Mouse (Mus musculus): Measurements from ENCODE around the gene Map3k6.
A peak's percentile ranks its signal among the peaks of the same experiment; 100 is the strongest.

Gene Map3k6

GRCm38 (mm10) chr4:133252089-133252488 lies 11.5 kb downstream of the Map3k6 start:
- DNase-seq (ENCODE audit: low spot score in 2 of 2) = no peak

GRCm38 (mm10) chr4:133253412-133253811 lies 12.8 kb downstream of the Map3k6 start:
- DNase-seq (ENCODE audit: low spot score in 2 of 2) = no peak

GRCm38 (mm10) chr4:133255392-133255791 lies 14.8 kb downstream of the Map3k6 start:
- no peak for DNase-seq (ENCODE audit: low spot score in 2 of 2)

- no peak for DNase-seq (ENCODE audit: low spot score in 2 of 2)
Observed at GRCm38 (mm10) chr4:133256820-133257219, 16.2 kb downstream of the Map3k6 start.

GRCm38 (mm10) chr4:133257230-133257629 lies 16.6 kb downstream of the Map3k6 start:
- DNase-seq (ENCODE audit: low spot score in 2 of 2) = no peak

- no peak for DNase-seq (ENCODE audit: low spot score in 2 of 2)
Observed at GRCm38 (mm10) chr4:133257798-133258408, 17.3 kb downstream of the Map3k6 start.

GRCm38 (mm10) chr4:133261641-133262374 lies 21.2 kb downstream of the Map3k6 start:
- DNase-seq (ENCODE audit: low spot score in 2 of 2) = no peak

- DNase-seq (ENCODE audit: low spot score in 2 of 2) = no peak
Observed at GRCm38 (mm10) chr4:133262375-133262765, 21.8 kb downstream of the Map3k6 start.

- DNase-seq (ENCODE audit: low spot score in 2 of 2) = no peak
Observed at GRCm38 (mm10) chr4:133262882-133263281, 22.3 kb downstream of the Map3k6 start, which contains the start of gene Sytl1. Sytl1 (minus strand) TSS chr4:133263113.

GRCm38 (mm10) chr4:133263756-133264155 lies 23.1 kb downstream of the Map3k6 start:
- no peak for DNase-seq (ENCODE audit: low spot score in 2 of 2)

- DNase-seq (ENCODE audit: low spot score in 2 of 2) = no peak
Observed at GRCm38 (mm10) chr4:133264559-133264958, 23.9 kb downstream of the Map3k6 start.

- DNase-seq (ENCODE audit: low spot score in 2 of 2) = no peak
Observed at GRCm38 (mm10) chr4:133265297-133265696, 24.7 kb downstream of the Map3k6 start.

- no peak for DNase-seq (ENCODE audit: low spot score in 2 of 2)
Observed at GRCm38 (mm10) chr4:133265759-133266158, 25.1 kb downstream of the Map3k6 start.

GRCm38 (mm10) chr4:133266248-133266880 lies 25.7 kb downstream of the Map3k6 start:
- DNase-seq (ENCODE audit: low spot score in 2 of 2) = no peak

GRCm38 (mm10) chr4:133268931-133269330 lies 28.3 kb downstream of the Map3k6 start:
- no peak for DNase-seq (ENCODE audit: low spot score in 2 of 2)

GRCm38 (mm10) chr4:133269596-133269995 lies 29.0 kb downstream of the Map3k6 start:
- no peak for DNase-seq (ENCODE audit: low spot score in 2 of 2)

GRCm38 (mm10) chr4:133270929-133271328 lies 30.3 kb downstream of the Map3k6 start:
- DNase-seq (ENCODE audit: low spot score in 2 of 2) = no peak

- peak; percentile 97 to 98 for DNase-seq (ENCODE audit: low spot score in 2 of 2)
Observed at GRCm38 (mm10) chr4:133277104-133278026, 36.7 kb downstream of the Map3k6 start, which contains the start of gene Tmem222. Tmem222 (minus strand) TSS chr4:133277792.

- no peak for DNase-seq (ENCODE audit: low spot score in 2 of 2)
Observed at GRCm38 (mm10) chr4:133278067-133278466, 37.4 kb downstream of the Map3k6 start.

GRCm38 (mm10) chr4:133278482-133278881 lies 37.9 kb downstream of the Map3k6 start:
- DNase-seq (ENCODE audit: low spot score in 2 of 2) = peak in 1 of 2 experiments; percentile 28

- DNase-seq (ENCODE audit: low spot score in 2 of 2) = no peak
Observed at GRCm38 (mm10) chr4:133281513-133281912, 40.9 kb downstream of the Map3k6 start.

Data from frontal cortex, postnatal 36 days (tissue).